Mouse (Mus musculus) frontal cortex, adult 2 months (tissue): ENCODE measurements at regions not wholly inside any gene's neighbourhood (a gene's known extent, or its start where the extent isn't known, plus 50 kb on each side); places are given as distances from the start of the nearest gene placed in this dataset.

Source experiments
- DNase-seq, 2 experiments: peaks; one replicate each; pipeline ENCODE4 v3.0.0; 2022; ENCODE audit warnings: low spot score in 1 of 2; ENCODE audit errors: extremely low spot score in 1 of 2

DNA sequence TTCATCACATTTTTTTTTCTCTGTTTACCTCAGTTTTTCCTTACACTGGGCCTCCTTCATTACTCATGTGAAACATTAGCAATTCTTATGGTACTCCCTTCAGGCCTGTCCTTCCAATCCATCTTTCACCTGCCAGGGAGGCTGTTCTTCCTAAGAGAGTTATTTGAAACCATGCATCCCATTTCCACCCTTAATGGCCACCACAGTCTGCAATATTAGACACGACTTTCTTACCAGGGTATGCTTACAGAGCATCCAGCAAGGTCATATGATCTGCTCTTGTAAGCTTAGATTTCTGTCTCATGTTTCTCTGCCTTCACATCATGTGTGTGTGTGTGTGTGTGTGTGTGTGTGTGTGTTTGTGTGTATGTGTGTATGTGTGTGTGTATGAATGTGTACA is 739.7 kb upstream of the Frg1 start:
- DNase-seq, result no peak

DNA sequence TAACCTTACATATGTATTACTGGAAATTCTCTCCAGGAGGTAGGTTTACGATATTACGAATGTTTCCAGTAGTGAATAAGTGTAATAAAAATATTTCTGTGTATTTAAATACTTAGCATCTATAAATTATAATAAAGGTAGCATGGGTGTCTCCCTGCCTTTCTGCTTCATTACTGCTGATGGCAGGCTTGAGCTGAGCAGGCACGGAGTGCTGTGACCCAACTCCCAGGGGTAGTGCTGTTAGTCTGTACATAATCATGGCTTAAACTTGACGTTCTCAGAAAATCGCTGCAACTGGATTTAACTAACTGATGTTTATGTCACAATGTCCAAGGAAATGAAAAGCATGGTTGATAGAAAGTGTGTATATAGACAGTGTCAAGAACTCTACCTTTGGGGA is 727.8 kb upstream of the Frg1 start:
- no peak for DNase-seq

DNA sequence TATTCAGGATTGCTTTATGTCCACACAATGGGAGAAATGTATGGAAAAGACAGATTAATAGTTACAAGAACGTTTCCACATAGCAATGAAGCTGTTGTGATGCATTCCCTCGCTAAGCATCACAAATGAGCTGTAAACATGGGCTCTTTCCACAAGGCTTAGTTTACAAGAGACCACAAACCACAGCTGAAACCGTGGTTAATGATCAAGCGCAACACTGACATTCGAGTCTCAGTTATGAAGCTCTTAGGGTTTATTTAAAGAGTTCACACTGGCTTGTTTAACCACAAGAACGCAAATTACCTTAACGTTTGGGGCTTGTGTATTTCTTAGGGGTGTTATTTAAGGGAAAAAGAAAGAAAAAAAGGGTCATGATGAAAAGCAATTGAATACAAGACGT is 727.3 kb upstream of the Frg1 start:
- no peak for DNase-seq

DNA sequence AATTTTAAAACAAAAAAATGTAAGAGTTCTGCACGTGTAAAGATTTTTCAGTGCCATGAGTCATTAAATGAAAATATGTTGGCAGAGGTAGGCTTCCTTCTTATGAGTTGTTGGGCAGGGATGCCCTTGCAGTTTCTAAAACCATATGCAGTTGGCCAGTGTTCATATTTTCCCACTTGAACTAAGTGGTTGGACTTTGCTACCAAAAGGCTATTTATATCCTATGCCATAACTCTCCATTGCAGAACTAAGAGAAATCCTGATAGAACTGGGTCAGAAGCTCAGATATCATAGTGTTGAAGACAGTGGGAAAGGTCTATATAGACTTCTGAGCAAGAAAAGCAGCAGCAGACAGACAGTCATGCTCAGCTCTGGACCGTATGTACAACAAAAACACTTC is 690.7 kb upstream of the Frg1 start:
- DNase-seq, result no peak

DNA sequence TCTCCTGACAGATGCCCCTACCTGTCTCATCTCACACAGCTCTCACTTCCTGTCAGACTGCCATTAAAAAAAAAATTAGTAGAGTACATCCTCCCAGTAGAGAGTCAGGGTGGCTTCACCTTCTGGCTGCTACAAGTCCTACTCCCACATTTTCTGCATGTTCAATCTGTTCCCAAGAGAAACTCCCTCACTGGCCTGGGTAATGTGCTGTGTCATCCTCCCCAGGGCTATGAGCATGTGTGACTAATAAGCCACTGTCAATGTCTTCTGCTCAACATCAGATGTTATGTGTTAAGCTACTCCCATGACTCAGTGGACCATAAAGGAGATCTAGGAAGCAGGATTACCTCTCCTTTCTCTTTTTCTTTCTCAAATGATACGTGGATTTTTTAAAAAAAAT is 652.4 kb upstream of the Frg1 start:
- DNase-seq, result no peak

DNA sequence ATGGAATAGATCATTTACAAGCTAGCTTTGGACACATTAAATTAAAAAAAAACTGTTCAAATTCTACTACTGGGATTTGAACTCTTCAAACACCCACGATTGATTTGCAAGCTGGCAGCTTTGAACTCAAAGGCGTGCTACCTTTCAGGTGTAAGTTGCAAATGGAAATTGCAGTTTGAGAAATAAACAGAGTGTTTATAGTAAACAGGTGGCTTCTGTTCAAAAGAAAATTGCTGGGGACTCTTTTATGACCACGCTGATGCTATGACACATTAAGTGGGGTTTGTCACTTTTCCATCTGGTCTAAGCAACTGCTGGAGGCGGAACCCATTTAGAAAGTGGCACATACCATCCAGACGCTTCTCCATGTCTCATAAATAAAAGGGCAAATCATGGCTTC is 626.7 kb upstream of the Frg1 start:
- no peak for DNase-seq

DNA sequence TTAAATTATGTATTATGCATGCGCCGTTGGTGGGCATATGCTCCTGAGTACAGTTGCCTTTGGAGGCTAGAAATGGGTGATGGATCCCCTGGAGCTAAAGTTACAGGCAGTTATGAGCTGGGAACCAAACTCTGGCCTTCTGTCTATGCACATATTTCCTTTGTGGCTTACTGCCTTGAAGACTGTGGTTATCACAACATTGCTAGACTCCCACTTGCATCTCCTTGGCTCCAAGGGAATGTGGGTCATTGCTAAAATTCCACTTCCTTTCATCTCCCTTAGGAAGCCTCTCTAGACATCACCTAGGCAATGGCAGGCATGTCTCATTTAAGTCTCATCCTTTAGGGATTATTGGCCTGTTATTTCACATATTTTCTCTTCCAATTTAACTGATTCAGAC is 622.4 kb upstream of the Frg1 start:
- DNase-seq, result peak in 1 of 2 experiments; percentile 30

DNA sequence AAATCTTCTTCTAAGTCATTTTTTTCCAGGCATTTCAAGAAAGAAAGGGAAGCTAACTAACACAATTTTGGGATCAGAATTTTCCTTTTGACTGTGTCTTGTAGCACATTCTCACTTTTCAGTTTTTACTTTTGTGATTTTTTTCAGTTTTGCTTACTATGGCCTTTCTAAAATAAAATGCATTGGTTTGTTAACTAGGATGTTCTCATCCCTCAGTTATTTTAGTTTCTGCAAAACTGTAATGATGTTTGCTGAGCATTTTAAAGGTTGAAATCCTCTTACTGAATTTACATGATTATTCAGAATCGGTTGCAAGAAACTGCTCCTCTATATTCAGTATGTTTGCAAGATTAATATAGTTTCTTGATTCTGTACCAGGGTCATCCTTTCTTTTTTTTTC is 610.1 kb upstream of the Frg1 start:
- DNase-seq, result no peak

DNA sequence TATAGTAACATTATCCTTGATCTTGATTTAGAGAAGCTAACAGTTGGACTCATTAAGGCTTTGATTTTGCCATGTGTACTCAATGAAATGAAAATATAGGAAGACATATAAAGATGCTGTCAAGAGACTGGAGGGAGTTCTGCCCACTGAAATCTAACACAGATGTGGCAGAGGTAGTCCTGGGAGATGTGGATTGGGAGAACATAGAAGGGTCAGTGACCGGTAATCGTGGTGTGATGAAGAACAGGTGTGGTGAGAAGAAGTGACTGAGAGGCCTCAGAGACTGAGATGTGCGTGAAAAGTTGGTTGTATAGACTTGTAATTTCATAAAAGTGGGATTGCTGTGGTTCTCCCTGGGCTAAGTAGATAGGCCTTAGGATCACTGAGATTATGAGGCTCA is 600.9 kb upstream of the Frg1 start:
- DNase-seq, result no peak

DNA sequence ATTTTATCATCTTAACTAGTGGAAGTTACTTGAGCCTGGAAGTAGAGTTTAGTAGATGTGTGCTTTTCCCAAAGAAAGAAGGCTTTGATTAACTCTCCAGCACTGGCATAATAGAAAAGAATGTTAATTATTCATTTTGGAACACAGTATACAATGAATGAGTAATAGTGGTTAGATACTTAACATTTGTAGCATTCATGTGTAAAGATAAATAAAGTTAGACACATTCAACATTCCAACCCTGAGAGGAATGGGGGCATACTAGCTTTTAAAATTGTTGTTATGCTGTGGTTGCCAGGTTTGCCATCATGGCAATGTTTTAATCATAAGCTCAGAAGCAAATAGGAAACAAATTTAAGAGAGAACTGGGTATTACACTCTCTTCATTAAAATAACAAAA is 586.3 kb upstream of the Frg1 start:
- DNase-seq, result no peak

DNA sequence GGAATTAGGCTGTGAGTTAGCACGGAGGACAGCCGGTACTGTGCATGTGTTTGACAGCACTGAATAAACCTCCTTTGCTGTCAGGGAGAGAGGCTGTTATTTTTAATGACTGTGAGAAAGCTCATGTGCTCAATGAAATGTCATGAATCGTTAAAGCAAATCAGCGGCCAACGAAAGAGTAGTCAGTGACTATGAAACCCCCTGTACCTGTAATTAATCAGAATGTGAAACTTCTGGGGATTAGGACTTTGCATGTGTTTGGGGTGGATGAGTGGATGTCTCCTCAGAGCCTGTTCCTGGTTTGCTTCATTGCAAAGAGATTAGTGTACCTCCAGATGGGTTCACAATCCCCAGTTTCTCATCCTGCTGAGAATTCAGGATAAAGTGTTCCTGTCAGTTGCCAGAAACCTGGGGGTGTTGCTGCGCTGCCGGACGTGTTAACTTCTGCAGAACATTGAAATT is 572.2 kb upstream of the Frg1 start:
- peak; percentile 78 to 80 for DNase-seq

DNA sequence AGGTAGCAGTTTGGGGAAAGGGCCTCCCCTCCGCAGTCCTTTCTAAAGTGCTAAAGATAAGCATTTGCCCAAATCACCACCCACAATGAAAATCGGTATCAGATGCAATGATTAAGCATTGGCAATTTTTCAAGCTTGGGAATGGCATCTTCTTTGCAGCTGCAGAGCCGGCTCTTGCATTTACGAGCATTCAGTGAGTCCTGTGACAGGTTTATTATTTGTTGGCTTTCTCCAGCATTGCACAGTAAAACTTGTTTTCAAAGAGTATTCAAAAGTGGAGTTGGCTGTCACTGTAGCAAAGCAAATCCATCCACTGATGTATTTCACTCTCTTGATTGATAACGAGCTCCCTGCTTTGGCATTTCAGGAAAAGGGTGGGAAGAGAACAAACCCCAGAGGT is 571.3 kb upstream of the Frg1 start:
- no peak for DNase-seq

DNA sequence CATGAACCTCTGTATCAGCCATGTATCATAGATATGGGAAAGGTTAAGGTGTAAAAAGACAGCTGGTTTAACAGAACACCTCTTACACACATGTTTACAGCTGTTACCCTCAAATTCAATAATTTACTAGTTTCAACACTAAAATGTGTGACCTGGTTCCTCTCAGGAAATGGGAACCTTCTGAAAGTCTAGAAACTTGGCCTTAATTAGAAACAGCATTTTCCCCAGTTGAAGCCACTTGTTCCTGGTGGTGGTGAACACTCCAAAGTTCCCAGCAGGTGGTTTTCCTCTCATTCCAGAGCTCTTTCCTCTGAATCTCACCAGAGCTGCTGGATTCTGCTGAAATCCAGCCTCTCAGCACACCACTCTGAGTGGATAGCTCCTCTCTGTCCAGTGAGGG is 570.5 kb upstream of the Frg1 start:
- no peak for DNase-seq

DNA sequence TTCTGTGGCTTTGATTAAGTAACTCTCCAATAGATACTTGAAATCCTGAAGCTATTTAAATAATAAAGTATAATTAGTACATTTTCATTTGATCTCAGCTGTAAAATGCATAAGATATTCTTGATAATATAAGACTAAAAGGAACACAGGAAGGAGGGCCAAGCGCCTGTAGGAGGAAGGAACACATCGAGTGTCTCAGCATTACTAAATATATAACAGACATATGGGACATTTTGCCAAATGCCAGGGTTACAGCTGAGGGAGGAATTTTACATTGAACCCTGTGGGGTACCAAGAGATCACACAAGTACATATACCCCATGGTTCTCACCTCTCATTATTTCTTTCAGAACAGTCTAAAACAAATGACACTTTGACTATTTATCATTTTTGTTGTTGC is 555.5 kb upstream of the Frg1 start:
- peak; percentile 39 to 69 for DNase-seq

DNA sequence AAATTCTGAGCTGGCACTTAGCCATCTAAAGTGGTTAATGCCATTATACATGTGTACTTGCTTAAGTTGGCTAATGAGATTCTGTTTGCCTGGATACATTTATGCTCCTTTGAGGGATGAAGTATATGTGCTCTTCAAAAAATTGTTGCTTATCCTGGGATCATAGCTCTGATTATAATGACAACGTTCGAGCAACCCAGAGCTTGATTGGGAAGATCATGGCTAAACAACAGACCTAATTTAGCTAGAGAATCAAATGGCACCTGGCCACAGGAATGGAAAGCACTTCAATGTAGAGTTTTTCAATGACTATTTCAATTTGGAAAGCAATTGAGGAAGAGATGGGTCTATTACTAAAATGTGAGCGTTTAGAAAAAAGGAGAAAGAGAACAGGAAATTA is 553.7 kb upstream of the Frg1 start:
- no peak for DNase-seq

DNA sequence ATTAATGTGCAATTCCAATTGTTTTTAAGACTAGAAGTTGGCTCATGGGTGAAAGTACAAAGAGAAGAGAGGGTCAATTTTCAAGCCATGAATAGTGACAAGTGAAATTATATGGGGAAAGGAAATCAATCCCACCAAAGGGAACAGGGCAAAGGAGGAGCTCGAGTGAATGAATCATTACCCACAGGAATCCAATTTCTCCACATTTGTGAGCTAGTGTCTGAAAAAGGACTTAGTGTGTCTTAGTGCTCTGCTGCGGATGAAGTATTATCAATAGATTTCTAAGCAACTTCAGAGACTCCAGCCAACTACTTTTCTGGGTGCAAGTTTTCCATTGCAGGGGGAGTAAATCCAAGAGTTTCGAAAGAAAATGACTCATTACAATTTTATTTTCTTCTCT is 552.5 kb upstream of the Frg1 start:
- no peak for DNase-seq

DNA sequence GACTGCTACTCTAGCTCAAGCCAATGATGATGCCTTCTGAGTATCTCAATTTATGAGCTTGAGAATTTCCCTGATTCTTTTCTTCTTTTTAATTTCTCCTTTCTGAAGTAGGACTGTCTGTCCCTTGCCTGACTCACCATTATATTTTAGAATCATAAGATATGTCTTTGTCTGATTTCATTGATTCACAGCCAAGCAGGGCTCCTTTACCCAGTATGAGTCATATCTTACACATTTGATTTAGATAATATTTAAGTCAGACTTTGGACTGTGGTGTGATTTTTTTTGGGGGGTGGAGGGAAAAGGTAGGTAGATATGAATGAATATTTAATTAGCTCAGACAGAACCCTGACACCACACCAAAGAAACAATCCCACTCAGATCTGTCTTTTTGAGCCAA is 547.2 kb upstream of the Frg1 start:
- peak; percentile 22 to 65 for DNase-seq

DNA sequence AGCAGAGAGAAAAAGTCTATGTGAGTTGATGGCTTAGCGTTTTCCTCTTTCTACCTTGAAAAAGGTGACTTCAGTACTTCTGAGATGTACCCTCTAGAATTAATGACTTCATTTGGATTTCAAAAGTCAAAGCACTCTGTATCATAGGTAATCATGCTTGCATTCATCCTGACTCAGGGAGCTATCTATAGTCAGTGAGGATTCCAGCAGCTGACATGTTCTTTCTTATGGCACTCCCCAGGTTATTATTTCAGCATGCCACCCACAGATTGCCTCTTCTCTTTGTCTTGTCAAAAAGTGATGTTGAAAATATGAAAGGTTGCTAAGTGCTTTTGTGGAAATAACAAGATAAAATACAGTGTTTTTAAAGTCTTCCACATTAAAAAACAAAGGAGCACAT is 540.0 kb upstream of the Frg1 start:
- DNase-seq, result peak in 1 of 2 experiments; percentile 35

DNA sequence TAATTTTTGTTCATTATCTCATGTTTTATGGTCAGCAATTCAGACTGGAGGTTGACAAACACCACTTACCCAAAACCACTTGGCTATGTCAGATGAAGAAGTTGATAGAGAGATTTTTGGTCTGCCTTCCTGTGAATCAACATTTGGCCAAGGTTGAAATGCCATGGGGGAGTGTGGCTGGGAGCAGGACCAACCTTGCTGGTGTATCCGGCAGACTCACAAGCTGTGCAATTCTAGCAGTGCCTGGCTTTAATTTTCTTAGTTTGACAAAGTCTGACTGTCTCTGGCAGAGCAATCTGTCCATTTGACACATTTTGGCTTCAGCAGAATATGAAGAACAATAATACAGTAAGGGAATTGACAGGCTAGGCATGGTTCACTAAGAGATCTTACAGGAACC is 533.9 kb upstream of the Frg1 start:
- DNase-seq, result no peak

DNA sequence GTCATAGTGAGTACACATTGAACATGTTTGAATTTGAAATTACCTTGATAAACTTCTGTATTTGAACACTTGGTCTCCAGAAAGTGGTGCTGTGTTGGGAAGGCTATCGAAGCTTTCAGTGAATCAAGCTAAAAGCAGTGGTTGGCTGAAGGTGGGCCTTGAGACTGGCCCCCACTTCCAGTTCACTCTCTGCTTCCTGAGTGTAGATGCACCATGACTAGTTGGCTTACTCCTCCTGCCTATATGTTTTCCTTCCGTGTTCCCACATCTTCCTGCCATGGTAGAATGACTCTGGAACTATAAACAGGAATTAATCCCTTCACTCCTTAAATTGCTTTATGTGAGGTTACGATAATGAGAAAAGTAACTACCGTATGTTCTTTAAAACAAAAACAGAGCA is 522.4 kb upstream of the Frg1 start:
- DNase-seq, result no peak

DNA sequence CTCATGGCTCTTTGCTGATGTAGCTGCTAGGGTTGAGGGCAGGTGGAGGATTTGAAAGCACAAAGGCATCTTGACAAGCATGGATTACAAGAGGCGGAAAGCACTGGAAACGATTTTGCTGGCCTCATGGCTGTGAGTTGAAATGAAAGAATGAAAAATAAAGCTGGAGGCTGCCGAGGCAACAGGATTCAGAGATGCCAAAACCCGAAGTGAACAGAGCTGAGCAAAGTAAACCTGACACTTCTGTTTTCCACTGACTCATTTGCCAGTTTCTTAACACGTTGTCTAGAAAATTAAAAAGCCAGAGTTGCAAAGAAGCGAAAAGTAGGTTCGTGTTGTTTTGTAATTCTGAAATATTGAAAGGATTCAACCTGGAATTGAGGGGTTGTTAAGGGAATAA is 504.2 kb upstream of the Frg1 start:
- peak in 1 of 2 experiments; percentile 46 for DNase-seq

DNA sequence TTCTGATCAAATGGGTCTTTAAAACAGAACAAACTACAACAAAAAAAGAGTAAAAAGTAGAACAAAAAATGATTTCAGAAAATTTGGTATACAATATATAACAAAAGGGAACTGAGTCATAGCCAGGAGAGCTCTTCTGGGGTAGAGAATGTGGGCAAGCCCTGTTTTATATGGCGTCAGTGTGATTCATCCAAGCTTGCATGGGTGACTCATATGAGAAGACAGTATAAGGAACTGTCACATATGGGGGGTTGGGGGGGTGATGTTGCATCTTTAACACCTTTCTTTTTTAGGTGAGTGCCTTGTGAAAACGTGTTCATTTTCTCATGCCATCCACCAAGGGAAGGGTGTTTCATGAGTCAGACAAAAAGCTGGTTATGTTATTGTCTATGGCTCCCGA is 503.7 kb upstream of the Frg1 start:
- peak; percentile 29 to 60 for DNase-seq

DNA sequence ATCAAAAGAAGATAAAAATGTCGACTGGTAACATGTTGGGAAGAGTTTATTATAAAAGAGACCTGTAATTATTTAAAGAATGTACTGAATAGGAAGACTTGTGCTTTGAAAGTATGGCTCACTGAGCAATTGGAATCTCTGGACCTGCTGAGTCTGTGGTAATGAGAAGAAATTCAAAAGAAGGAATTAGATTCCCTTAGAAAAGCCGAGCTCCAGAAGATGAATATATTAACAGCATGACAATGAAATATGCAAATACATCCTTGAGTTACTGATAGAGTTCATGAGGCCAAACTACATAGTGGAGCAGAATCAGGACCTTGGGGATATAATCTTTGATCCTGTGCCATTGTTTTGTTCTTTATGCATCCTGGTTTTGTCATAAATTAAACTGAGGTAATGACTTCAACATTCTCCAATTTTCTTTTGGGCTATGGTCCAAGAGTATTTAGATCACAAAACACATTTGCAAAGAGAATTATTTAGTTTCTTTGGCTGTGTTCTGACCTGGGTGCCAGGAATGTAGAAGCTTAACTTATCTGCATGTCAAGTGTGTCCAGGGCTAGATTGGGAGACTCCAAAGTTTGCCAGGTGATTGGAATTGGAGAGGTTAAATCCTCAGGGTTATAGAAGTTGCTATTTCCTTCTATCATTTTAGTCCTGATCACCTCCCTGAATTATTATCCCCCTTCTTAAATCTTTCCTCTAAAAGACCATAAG is 461.3 kb upstream of the Frg1 start:
- no peak for DNase-seq
